Mouse (Mus musculus): ENCODE measurements around the gene Chn2. TPM values are rescaled to one million over a fixed set of nuclear protein-coding genes. Genes with fewer than 3 reads are reported as not detected.

The Chn2 gene
- polyA plus RNA-seq, 1 experiment, result 38.2 TPM

- TF ChIP-seq POLR2A (IDR thresholded peaks at IDR 0.05; ENCODE audit: borderline replicate concordance, extremely low read depth, insufficient read depth, insufficient read length, poor library complexity, severe bottlenecking), result no peak
- no peak for TF ChIP-seq CTCF (IDR thresholded peaks at IDR 0.05; ENCODE audit: borderline replicate concordance, extremely low read depth, insufficient read depth, insufficient read length)
- DNase-seq (ENCODE audit: low read depth), result no peak
Observed at GRCm38 (mm10) chr6:54076625-54077024, 37.3 kb downstream of the Chn2 start.

GRCm38 (mm10) chr6:54078269-54078668 lies 38.9 kb downstream of the Chn2 start:
- TF ChIP-seq POLR2A (IDR thresholded peaks at IDR 0.05; ENCODE audit: borderline replicate concordance, extremely low read depth, insufficient read depth, insufficient read length, poor library complexity, severe bottlenecking) (no peak), CTCF (IDR thresholded peaks at IDR 0.05; ENCODE audit: borderline replicate concordance, extremely low read depth, insufficient read depth, insufficient read length) (no peak)
- no peak for DNase-seq (ENCODE audit: low read depth)

- no peak for DNase-seq (ENCODE audit: low read depth)
Observed at GRCm38 (mm10) chr6:54079881-54080280, 40.5 kb downstream of the Chn2 start.

GRCm38 (mm10) chr6:54080518-54081285 lies 41.3 kb downstream of the Chn2 start:
- no peak for DNase-seq (ENCODE audit: low read depth)
- no peak for TF ChIP-seq POLR2A (IDR thresholded peaks at IDR 0.05; ENCODE audit: borderline replicate concordance, extremely low read depth, insufficient read depth, insufficient read length, poor library complexity, severe bottlenecking)
- no peak for TF ChIP-seq CTCF (IDR thresholded peaks at IDR 0.05; ENCODE audit: borderline replicate concordance, extremely low read depth, insufficient read depth, insufficient read length)

More at GRCm38 (mm10) chr6:54079881-54080280, 40.5 kb downstream of the Chn2 start:
- no peak for TF ChIP-seq CTCF (IDR thresholded peaks at IDR 0.05; ENCODE audit: borderline replicate concordance, extremely low read depth, insufficient read depth, insufficient read length)
- no peak for TF ChIP-seq POLR2A (IDR thresholded peaks at IDR 0.05; ENCODE audit: borderline replicate concordance, extremely low read depth, insufficient read depth, insufficient read length, poor library complexity, severe bottlenecking)

GRCm38 (mm10) chr6:54082576-54082975 lies 43.2 kb downstream of the Chn2 start:
- TF ChIP-seq CTCF (IDR thresholded peaks at IDR 0.05; ENCODE audit: borderline replicate concordance, extremely low read depth, insufficient read depth, insufficient read length), result no peak
- no peak for DNase-seq (ENCODE audit: low read depth)

- TF ChIP-seq CTCF (IDR thresholded peaks at IDR 0.05; ENCODE audit: borderline replicate concordance, extremely low read depth, insufficient read depth, insufficient read length), result no peak
- no peak for TF ChIP-seq POLR2A (IDR thresholded peaks at IDR 0.05; ENCODE audit: borderline replicate concordance, extremely low read depth, insufficient read depth, insufficient read length, poor library complexity, severe bottlenecking)
- no peak for DNase-seq (ENCODE audit: low read depth)
Observed at GRCm38 (mm10) chr6:54084046-54084445, 44.7 kb downstream of the Chn2 start.

GRCm38 (mm10) chr6:54085009-54085408 lies 45.7 kb downstream of the Chn2 start:
- no peak for DNase-seq (ENCODE audit: low read depth)
- no peak for TF ChIP-seq CTCF (IDR thresholded peaks at IDR 0.05; ENCODE audit: borderline replicate concordance, extremely low read depth, insufficient read depth, insufficient read length)
- no peak for TF ChIP-seq POLR2A (IDR thresholded peaks at IDR 0.05; ENCODE audit: borderline replicate concordance, extremely low read depth, insufficient read depth, insufficient read length, poor library complexity, severe bottlenecking)

GRCm38 (mm10) chr6:54088168-54088567 lies 48.8 kb downstream of the Chn2 start:
- no peak for DNase-seq (ENCODE audit: low read depth)

GRCm38 (mm10) chr6:54090822-54091221 lies 51.5 kb downstream of the Chn2 start:
- DNase-seq (ENCODE audit: low read depth), result no peak
- TF ChIP-seq CTCF (IDR thresholded peaks at IDR 0.05; ENCODE audit: borderline replicate concordance, extremely low read depth, insufficient read depth, insufficient read length) (no peak), POLR2A (IDR thresholded peaks at IDR 0.05; ENCODE audit: borderline replicate concordance, extremely low read depth, insufficient read depth, insufficient read length, poor library complexity, severe bottlenecking) (no peak)

More at GRCm38 (mm10) chr6:54088168-54088567, 48.8 kb downstream of the Chn2 start:
- TF ChIP-seq CTCF (IDR thresholded peaks at IDR 0.05; ENCODE audit: borderline replicate concordance, extremely low read depth, insufficient read depth, insufficient read length) (no peak), POLR2A (IDR thresholded peaks at IDR 0.05; ENCODE audit: borderline replicate concordance, extremely low read depth, insufficient read depth, insufficient read length, poor library complexity, severe bottlenecking) (no peak)

- DNase-seq (ENCODE audit: low read depth), result no peak
- TF ChIP-seq CTCF (IDR thresholded peaks at IDR 0.05; ENCODE audit: borderline replicate concordance, extremely low read depth, insufficient read depth, insufficient read length) (no peak), POLR2A (IDR thresholded peaks at IDR 0.05; ENCODE audit: borderline replicate concordance, extremely low read depth, insufficient read depth, insufficient read length, poor library complexity, severe bottlenecking) (no peak)
Observed at GRCm38 (mm10) chr6:54092920-54093319, 53.6 kb downstream of the Chn2 start.

GRCm38 (mm10) chr6:54096147-54096761 lies 56.9 kb downstream of the Chn2 start:
- TF ChIP-seq CTCF (IDR thresholded peaks at IDR 0.05; ENCODE audit: borderline replicate concordance, extremely low read depth, insufficient read depth, insufficient read length) (no peak), POLR2A (IDR thresholded peaks at IDR 0.05; ENCODE audit: borderline replicate concordance, extremely low read depth, insufficient read depth, insufficient read length, poor library complexity, severe bottlenecking) (no peak)
- peak; percentile 27 for DNase-seq (ENCODE audit: low read depth)

GRCm38 (mm10) chr6:54096836-54097235 lies 57.5 kb downstream of the Chn2 start:
- no peak for DNase-seq (ENCODE audit: low read depth)
- TF ChIP-seq CTCF (IDR thresholded peaks at IDR 0.05; ENCODE audit: borderline replicate concordance, extremely low read depth, insufficient read depth, insufficient read length) (no peak), POLR2A (IDR thresholded peaks at IDR 0.05; ENCODE audit: borderline replicate concordance, extremely low read depth, insufficient read depth, insufficient read length, poor library complexity, severe bottlenecking) (no peak)
